Mouse (Mus musculus): ENCODE measurements at regions not wholly inside any gene's neighbourhood (a gene's known extent, or its start where the extent isn't known, plus 50 kb on each side); places are given as distances from the start of the nearest gene placed in this dataset.

DNA sequence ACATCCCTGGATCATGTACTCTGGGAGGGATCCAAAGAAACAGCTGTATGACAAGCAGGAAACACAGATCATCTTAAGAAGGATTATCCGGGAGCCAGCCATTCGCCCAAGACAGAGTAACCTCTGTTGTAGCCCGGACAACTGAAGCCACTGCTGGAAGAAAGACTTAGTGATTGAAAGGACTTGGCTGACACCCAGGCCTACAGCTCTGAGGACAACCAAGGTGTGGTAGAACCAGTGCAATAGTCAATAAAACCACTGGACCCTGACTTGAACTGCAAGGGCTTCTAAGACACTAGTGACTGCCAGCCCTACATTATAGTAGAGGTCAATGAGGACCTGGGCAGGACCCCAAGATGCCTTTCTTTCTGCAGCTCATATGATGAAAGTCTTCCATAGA lies 78.3 kb upstream of the Klf12 start:
- Histone ChIP-seq H3K27me3 (ENCODE audit: control insufficient read depth, insufficient read depth, low read length) (no peaks in the 10 kb centered on the region), H3K4me2 (no peak overlapping the region), H3K4me1 (ENCODE audit: control insufficient read depth, insufficient read depth, low read length) (no peaks in the 10 kb centered on the region), H3K9me3 (replicated peaks; ENCODE audit: control insufficient read depth, low read length) (no peaks in the 10 kb centered on the region), H3K9ac (ENCODE audit: low read depth, low read length) (no peak overlapping the region), H3K4me3 (ENCODE audit: low read depth, low read length) (no peak overlapping the region), H3K36me3 (ENCODE audit: control insufficient read depth, insufficient read depth, low read length) (no peaks in the 10 kb centered on the region), H3K27ac (ENCODE audit: low read depth, low read length) (no peak overlapping the region)
- no peak for ATAC-seq (replicated peaks; ENCODE audit: insufficient number of reproducible peaks, low FRiP score, low TSS enrichment)
- 65% methylated on average over 3 of the region's 3 CpGs for WGBS (ENCODE audit: insufficient replicate concordance)

GRCm38 (mm10) chr14:100361346-100362029 lies 77.0 kb upstream of the Klf12 start:
- no peaks in the 10 kb centered on the region for H3K36me3 ChIP-seq (ENCODE audit: control insufficient read depth, insufficient read depth, low read length)
- H3K4me1 ChIP-seq (ENCODE audit: control insufficient read depth, insufficient read depth, low read length): no peaks in the 10 kb centered on the region
- H3K27ac ChIP-seq (ENCODE audit: low read depth, low read length): no peak overlapping the region
- H3K9ac ChIP-seq (ENCODE audit: low read depth, low read length): no peak overlapping the region
- H3K27me3 ChIP-seq (ENCODE audit: control insufficient read depth, insufficient read depth, low read length): no peaks in the 10 kb centered on the region
- no peak for ATAC-seq (replicated peaks; ENCODE audit: insufficient number of reproducible peaks, low FRiP score, low TSS enrichment)
- 79% methylated on average over 1 of the region's 1 CpGs for WGBS (ENCODE audit: insufficient replicate concordance)
- no peak overlapping the region for H3K4me3 ChIP-seq (ENCODE audit: low read depth, low read length)
- no peak overlapping the region for H3K4me2 ChIP-seq
- no peaks in the 10 kb centered on the region for H3K9me3 ChIP-seq (replicated peaks; ENCODE audit: control insufficient read depth, low read length)

DNA sequence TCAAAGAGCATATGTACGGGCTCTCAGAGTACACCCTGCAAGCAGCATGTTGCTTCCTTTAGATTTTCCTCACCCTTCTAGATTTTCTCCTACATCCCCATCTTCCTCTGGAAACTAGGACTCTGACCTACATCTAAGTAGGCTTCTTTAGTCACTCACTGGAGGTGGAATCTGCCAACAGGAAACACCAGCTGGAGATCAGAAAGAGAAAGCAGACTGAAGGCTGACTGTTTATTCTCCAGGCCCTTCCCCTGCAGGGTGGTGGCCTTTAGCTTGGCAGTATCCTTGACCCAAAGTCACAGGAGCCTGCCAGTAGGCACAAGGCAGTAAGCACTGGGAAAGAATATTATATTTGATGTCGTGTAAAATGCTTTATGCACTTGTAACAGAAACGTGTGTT lies 75.4 kb upstream of the Klf12 start:
- Histone ChIP-seq H3K4me2 (no peak overlapping the region), H3K27ac (ENCODE audit: low read depth, low read length) (no peak overlapping the region), H3K4me1 (ENCODE audit: control insufficient read depth, insufficient read depth, low read length) (no peaks in the 10 kb centered on the region), H3K4me3 (ENCODE audit: low read depth, low read length) (no peak overlapping the region), H3K27me3 (ENCODE audit: control insufficient read depth, insufficient read depth, low read length) (no peaks in the 10 kb centered on the region), H3K9ac (ENCODE audit: low read depth, low read length) (no peak overlapping the region), H3K9me3 (replicated peaks; ENCODE audit: control insufficient read depth, low read length) (no peaks in the 10 kb centered on the region), H3K36me3 (ENCODE audit: control insufficient read depth, insufficient read depth, low read length) (no peaks in the 10 kb centered on the region)
- no peak for ATAC-seq (replicated peaks; ENCODE audit: insufficient number of reproducible peaks, low FRiP score, low TSS enrichment)
- 74% methylated on average over 3 of the region's 3 CpGs for WGBS (ENCODE audit: insufficient replicate concordance)

GRCm38 (mm10) chr14:100357131-100357530 lies 72.7 kb upstream of the Klf12 start:
- Histone ChIP-seq H3K4me1 (ENCODE audit: control insufficient read depth, insufficient read depth, low read length) (no peaks in the 10 kb centered on the region), H3K9me3 (replicated peaks; ENCODE audit: control insufficient read depth, low read length) (no peaks in the 10 kb centered on the region), H3K27me3 (ENCODE audit: control insufficient read depth, insufficient read depth, low read length) (no peaks in the 10 kb centered on the region), H3K27ac (ENCODE audit: low read depth, low read length) (no peak overlapping the region), H3K4me2 (no peak overlapping the region), H3K36me3 (ENCODE audit: control insufficient read depth, insufficient read depth, low read length) (no peaks in the 10 kb centered on the region), H3K9ac (ENCODE audit: low read depth, low read length) (no peak overlapping the region), H3K4me3 (ENCODE audit: low read depth, low read length) (no peak overlapping the region)
- ATAC-seq (replicated peaks; ENCODE audit: insufficient number of reproducible peaks, low FRiP score, low TSS enrichment): no peak
- 53% methylated on average over 4 of the region's 4 CpGs for WGBS (ENCODE audit: insufficient replicate concordance)

- H3K9me3 ChIP-seq (replicated peaks; ENCODE audit: control insufficient read depth, low read length): no peaks in the 10 kb centered on the region
- no peak overlapping the region for H3K9ac ChIP-seq (ENCODE audit: low read depth, low read length)
- 66% methylated on average over 4 of the region's 4 CpGs for WGBS (ENCODE audit: insufficient replicate concordance)
- no peak overlapping the region for H3K27ac ChIP-seq (ENCODE audit: low read depth, low read length)
- no peak overlapping the region for H3K4me2 ChIP-seq
- ATAC-seq (replicated peaks; ENCODE audit: insufficient number of reproducible peaks, low FRiP score, low TSS enrichment): no peak
- H3K4me1 ChIP-seq (ENCODE audit: control insufficient read depth, insufficient read depth, low read length): no peaks in the 10 kb centered on the region
- H3K36me3 ChIP-seq (ENCODE audit: control insufficient read depth, insufficient read depth, low read length): no peaks in the 10 kb centered on the region
- no peaks in the 10 kb centered on the region for H3K27me3 ChIP-seq (ENCODE audit: control insufficient read depth, insufficient read depth, low read length)
- H3K4me3 ChIP-seq (ENCODE audit: low read depth, low read length): no peak overlapping the region
Measured at GRCm38 (mm10) chr14:100353508-100353907, 69.0 kb upstream of the Klf12 start.

GRCm38 (mm10) chr14:100352961-100353452 lies 68.5 kb upstream of the Klf12 start:
- Histone ChIP-seq H3K9ac (ENCODE audit: low read depth, low read length) (no peak overlapping the region), H3K4me3 (ENCODE audit: low read depth, low read length) (no peak overlapping the region), H3K27ac (ENCODE audit: low read depth, low read length) (no peak overlapping the region), H3K36me3 (ENCODE audit: control insufficient read depth, insufficient read depth, low read length) (no peaks in the 10 kb centered on the region), H3K4me1 (ENCODE audit: control insufficient read depth, insufficient read depth, low read length) (no peaks in the 10 kb centered on the region), H3K9me3 (replicated peaks; ENCODE audit: control insufficient read depth, low read length) (no peaks in the 10 kb centered on the region), H3K27me3 (ENCODE audit: control insufficient read depth, insufficient read depth, low read length) (no peaks in the 10 kb centered on the region), H3K4me2 (no peak overlapping the region)
- no peak for ATAC-seq (replicated peaks; ENCODE audit: insufficient number of reproducible peaks, low FRiP score, low TSS enrichment)
- 44% methylated on average over 4 of the region's 4 CpGs for WGBS (ENCODE audit: insufficient replicate concordance)

- 83% methylated on average over 7 of the region's 7 CpGs for WGBS (ENCODE audit: insufficient replicate concordance)
- no peak overlapping the region for H3K4me2 ChIP-seq
- no peak overlapping the region for H3K9ac ChIP-seq (ENCODE audit: low read depth, low read length)
- H3K27me3 ChIP-seq (ENCODE audit: control insufficient read depth, insufficient read depth, low read length): no peaks in the 10 kb centered on the region
- no peak overlapping the region for H3K4me3 ChIP-seq (ENCODE audit: low read depth, low read length)
- H3K9me3 ChIP-seq (replicated peaks; ENCODE audit: control insufficient read depth, low read length): no peaks in the 10 kb centered on the region
- no peak overlapping the region for H3K27ac ChIP-seq (ENCODE audit: low read depth, low read length)
- no peaks in the 10 kb centered on the region for H3K4me1 ChIP-seq (ENCODE audit: control insufficient read depth, insufficient read depth, low read length)
- no peaks in the 10 kb centered on the region for H3K36me3 ChIP-seq (ENCODE audit: control insufficient read depth, insufficient read depth, low read length)
- no peak for ATAC-seq (replicated peaks; ENCODE audit: insufficient number of reproducible peaks, low FRiP score, low TSS enrichment)
Measured at GRCm38 (mm10) chr14:100351004-100351403, 66.5 kb upstream of the Klf12 start.

- Histone ChIP-seq H3K4me3 (ENCODE audit: low read depth, low read length) (no peak overlapping the region), H3K27me3 (ENCODE audit: control insufficient read depth, insufficient read depth, low read length) (no peaks in the 10 kb centered on the region), H3K9me3 (replicated peaks; ENCODE audit: control insufficient read depth, low read length) (no peaks in the 10 kb centered on the region), H3K27ac (ENCODE audit: low read depth, low read length) (no peak overlapping the region), H3K4me2 (no peak overlapping the region), H3K9ac (ENCODE audit: low read depth, low read length) (no peak overlapping the region), H3K4me1 (ENCODE audit: control insufficient read depth, insufficient read depth, low read length) (no peaks in the 10 kb centered on the region), H3K36me3 (ENCODE audit: control insufficient read depth, insufficient read depth, low read length) (no peaks in the 10 kb centered on the region)
- 79% methylated on average over 9 of the region's 9 CpGs for WGBS (ENCODE audit: insufficient replicate concordance)
- ATAC-seq (replicated peaks; ENCODE audit: insufficient number of reproducible peaks, low FRiP score, low TSS enrichment): no peak
Measured at GRCm38 (mm10) chr14:100350021-100350790, 65.7 kb upstream of the Klf12 start.

Measured in heart, embryonic 11.5 days (tissue).